Mouse (Mus musculus) thymus, postnatal 14 days (tissue): ENCODE measurements around the gene Best3.

ENCODE experiments used
- DNase-seq: peaks from one replicate; pipeline ENCODE4 v3.0.0; 2021

The Best3 gene

DNA sequence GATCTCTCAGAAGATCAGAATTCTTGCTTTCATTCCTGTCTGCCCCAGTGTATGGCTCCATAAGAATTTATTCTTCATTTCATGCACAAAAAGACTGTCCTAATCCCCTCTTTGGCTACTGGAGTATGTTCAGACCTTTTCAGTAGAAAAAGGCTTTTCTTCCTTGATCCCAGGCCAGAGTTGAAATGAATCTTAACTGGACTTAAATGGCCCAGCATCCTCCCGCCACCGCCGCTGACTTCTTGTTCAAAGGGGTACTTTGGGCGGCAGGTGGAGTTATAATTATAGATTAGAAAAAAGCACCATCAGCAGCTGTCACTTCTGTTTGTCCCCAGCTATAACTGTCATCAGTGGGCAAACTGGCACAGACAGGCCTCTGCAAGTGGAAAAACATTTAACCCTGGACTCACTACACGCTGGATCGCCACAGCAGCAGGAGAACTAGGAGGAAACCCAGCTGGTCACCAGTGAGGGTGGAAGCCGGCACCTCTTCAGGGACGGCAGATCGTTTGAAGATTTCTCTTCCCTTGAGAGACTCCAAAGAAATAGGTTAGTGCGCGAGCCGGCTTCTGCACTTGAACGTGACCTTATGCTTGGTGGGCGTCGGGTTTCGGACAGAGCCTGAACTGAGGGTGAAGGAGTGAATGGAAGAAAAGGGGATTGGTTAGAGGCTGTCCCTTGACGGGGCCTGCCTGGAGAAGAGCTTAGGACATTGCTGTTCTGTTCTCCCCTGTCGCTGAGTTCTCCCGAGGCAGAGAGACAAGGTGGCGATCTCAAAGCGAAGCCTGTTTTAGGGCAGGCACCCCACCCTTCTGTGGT is at the start of gene Best3:
Best3 (plus strand) TSS at position 51 of the 819 bp plus-strand sequence.
- no peak for DNase-seq

DNA sequence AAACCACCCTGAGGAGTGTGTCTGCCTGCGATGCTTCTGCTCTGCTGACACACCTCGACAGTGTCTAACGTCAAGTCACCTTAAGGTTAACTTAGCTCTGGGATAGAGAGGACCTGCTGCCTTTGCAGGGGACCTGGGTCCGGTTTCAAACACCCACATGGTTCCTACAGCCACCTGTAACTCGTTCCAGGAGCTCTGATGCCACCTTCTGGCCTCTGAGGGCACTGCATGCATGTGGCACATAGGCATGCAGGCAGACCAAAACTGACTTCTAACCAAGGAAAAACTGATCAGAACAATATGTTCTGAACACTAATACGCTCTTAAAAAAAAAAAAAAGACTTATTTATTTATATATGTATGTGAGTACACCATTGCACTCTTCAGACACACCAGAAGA is 43.1 kb upstream of the Best3 start:
- peak; percentile 56 for DNase-seq

DNA sequence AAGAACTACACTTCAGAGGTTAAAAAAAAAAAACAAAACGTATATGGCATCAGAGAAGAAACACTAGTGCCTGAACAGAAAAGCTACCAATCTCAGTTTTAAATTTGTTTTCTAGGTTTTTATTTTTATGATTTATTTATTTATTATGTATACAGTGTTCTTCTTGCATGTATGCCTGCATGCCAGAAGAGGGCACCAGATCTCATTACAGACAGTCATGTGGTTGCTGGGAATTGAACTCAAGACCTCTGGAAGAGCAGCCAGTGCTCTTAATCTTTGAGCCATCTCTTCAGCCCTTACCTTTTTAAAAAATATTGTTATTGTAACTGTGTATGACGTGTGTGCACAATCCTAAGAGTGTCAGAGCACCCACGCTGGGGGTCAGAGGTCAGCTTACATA is 42.0 kb upstream of the Best3 start:
- no peak for DNase-seq

DNA sequence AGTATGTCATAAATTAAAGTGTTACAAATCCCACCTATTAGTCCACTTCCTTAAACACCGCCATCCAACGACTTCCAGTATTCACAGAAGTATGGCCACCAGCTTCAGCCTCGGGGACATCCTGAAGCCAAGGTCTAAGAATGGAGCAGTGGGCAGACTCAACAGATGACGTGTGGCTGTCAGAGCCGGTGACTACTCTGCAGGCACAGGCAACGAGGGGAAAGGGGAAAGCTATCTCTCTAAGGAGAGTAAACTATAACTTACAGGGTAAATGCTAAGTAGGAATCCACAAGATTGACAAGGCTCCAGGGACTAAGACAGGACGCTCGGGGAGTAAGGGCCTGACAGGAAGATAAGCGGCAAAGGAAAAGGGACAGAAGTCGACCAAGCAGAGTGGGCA is 41.2 kb upstream of the Best3 start:
- DNase-seq = no peak

DNA sequence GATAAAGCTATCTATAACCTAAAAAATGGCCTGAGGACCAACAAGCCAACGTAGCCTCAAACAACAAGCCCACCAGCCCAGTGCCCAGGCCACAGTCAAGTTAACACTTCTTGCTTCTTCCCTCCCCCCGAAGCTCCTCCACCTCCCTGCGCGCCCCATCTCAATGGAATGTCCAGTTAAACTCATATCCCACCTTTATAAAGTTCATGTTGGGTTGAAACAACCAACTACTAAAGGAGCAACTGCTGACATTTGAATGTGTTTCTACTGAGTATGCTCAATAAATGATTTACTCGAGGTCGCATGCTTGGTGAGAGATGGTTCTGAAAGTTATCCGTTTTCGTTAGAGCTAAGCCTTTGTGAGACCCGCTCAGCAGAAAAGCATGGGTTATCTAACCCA is 37.7 kb upstream of the Best3 start:
- DNase-seq = no peak

DNA sequence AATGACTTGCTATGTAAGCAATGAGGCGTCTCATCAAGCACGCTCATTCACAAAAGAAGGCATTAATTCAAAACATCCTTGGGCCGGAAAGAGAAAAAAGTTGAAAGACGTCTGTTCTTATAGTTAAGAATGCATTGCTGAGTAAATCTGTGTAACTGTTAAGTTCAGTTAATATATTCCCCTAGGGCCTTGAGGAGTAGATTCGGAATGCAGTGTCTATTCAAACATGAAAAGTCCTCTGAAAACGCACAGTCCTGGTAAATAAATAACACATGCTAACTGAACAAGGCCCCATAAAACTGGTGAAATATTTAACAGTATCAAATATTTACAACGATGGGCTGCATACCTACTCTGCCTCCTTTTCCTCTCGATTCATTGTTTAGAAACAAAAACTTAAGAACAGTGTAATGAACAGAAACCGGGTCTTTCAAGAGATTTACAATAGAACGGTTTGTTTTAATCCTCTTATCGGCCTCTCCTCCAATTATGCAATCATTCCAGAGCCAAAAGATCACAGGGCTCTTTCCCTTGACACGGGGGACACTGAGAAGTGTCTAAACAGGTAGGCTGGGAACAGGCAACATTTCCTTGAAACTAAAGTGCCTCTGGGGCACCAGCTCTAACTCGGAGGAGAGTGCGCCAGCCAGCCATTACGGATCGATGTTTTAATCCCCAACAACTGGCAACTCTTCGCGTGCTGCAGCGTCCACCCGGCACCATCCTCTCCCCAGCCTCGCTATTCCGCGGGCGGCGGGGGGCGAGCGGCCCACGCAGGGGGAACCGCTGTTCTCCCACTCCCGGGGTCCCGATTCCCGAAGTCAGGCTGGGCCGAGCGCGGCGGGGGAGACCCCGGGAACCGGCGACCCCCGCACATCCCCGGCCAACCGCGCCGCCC is 36.8 kb upstream of the Best3 start:
- peak; percentile 60 for DNase-seq

DNA sequence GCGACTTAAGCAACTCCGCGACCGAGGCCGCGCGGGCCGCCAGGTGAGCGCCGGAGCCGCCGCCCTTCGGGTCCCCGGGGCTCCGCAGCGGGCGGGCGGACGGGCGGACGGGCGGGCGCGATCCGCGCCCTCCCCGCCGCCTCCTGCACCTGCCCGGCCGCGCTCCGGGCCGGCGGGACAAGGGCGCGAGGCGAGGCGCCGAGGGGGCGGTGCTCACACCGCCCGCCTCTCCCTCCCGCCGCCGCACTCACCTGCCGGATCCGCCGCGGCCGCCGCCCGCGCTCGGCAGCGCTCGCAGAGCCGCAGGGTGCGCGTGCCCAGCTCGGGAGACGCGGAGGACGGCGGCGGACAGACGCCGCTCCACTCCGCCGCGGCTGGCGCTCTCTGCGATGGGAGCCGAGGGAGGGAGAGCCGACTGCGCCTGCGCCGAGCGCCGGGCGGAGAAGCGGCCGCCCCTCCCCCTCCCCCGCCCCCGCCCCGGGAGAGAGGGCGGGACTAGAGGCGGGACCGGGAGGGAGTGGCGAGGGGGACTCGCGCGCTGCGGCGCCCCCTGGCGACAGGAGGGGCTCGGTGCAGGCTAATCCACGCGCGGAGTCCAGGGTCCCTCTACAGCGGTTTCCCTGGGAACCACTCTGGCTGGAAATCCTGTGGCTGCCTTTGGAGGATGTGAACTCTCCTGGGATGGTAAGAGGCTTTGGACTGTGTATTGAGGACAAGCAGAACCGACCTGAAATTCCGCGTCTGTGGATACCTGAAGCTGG is 35.9 kb upstream of the Best3 start, which contains the start of gene Rab3ip:
Rab3ip (minus strand) TSS at position 761 of the 761 bp plus-strand sequence.
- peak; percentile 94 for DNase-seq

DNA sequence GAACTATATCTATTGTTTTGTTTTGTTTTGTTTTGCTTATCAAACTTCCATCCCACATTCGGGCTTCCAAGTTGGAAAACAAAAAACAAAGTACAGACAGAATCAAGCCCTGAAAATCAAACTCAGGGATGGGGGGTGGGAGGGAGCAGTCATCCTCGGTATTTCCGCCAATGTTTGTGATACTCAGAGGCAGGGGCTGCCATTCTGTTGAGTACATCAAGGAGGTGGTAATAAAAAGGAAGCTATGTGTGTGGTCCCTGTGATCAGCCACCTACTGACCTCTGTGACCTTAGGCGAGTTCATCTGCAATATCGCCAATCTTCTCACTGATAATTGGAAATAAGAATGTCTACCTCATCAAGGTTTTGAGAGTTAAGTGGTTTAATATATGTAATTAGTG is 35.2 kb upstream of the Best3 start:
- no peak for DNase-seq

DNA sequence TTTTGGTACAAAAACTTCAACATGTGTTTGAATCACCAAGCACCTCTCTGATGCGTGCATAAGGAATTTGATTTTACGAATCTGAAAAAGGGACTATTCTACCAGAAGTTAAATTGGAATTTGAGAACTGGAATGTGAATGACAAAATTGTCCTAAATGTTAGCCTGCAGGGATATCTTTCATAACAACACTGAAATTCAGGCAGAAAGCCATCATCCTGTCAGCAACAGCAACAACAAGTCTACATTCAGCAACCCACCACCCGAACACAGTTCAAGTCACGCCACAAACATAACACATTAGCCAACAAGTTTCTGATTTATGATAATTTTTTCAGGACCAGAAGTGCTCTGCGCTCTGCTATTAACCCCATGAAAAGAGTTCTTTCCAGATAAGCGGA is 30.9 kb upstream of the Best3 start:
- DNase-seq = no peak

DNA sequence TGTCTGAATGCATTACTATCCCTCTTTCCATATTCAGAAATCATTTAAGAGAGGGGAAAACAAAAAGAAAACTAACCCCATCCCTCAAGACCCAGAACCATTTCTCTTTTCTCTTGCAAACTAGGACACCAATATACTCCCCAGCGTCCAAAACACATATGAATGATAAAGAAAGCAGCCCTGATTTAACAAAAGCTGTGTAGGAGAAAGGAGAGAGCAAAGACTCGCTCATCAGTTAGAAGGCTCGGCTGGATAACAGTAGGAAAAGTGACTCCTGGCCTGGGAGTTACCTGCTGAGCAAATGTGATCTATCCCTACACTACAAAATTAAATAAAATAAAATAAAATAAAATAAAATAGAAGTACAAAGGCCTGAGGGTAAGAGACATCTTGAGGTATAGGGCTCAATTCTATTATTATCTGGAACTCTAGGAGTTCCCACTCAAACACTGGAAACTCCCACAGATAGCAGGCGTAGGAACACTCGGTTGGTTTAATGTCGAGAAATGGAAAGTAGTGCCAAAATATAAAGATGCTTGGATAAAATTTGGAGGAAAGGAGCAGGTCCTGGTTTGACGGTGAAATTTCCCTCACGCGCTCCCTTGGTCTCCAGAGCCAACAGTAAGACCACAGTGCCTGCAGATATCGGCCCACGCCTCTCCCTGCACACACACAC is 29.5 kb upstream of the Best3 start:
- DNase-seq = no peak

DNA sequence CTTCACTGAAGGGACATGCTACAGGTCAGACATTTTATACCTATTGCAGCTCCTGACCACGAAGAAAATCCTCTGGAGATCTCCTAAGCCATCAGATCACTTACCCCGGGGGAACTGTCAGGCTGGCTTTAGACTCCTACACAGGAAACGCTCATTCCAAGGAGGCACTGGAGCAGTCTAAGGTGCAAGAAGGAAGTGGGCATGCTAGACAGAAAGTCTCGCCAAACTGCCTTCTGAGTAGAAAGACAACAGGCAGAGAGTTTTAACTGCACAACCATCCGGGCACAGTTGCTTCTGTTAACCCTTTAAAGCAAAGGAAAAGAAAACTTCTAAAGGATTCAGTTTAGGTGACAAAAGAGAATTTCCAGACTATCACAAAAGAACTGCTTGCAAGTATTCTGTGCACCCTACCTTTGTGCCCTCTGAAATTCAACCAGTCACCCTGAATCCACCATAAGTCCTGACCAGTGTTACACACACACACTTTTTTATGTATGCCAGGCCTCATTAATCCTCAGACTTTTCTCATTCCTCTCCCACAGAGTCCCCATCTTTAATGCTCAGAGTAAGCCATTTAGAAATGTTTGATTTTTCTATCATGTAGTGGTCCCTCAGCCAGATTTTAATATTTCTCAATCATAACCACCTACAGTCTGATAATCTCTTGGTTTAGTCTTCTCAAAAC is 28.1 kb upstream of the Best3 start:
- DNase-seq = no peak

DNA sequence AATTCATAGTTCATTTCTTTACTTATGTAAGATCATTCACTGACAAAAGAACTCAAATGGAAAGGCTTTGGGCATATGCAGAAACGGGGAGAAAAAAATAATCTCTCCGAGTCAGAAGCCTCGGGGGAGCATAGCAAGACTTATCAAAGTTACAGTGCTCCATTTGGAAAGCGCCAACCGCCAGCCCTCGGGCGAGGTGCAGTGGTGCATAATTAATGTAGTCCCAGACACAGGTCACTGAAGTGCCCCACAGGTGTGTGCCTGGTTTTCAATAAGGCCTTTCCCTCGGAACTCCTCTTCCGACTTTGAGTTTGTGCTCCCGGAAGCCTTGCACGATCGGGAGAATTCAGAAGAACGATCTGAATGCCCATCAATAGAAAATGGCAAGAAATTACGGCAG is 24.0 kb upstream of the Best3 start:
- no peak for DNase-seq

DNA sequence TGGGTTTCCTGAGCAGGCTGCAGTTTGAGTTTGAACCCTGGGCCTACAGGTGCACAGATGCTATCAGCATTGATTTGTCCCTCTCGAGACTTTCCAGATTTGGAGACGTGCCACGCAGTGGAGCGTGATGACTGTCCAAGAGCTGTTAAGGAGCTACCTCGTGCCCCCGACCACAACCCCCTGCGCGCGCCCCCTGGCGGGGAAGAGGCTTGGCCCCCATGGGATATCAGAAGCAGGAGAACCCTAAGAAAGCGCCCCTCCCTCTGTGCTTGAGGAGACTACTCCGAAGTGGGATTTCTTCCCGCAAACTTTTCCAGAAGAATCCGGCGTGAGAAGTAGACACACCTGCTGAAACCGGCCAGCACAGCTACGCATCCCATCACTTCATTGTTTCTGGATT is 23.3 kb upstream of the Best3 start:
- DNase-seq = peak; percentile 67

DNA sequence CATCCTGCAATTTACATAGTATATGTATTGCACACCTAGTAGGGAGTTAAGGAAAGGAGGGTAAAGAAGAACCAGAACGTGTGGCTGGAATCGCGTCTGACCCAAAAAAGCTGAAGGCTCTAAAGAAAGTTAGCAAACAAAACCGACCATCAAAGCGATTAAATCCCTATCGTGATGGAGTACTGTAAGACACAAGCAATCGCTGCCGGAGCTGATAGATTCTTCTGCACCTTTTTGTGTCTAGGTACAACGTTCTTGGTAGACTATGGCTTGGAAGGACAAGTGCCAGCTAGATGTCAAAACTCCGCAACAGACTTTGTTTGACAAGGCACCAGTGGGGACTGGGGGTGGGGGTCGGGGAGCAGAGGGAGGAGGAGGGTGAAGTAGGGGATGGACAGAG is 22.0 kb upstream of the Best3 start:
- no peak for DNase-seq

DNA sequence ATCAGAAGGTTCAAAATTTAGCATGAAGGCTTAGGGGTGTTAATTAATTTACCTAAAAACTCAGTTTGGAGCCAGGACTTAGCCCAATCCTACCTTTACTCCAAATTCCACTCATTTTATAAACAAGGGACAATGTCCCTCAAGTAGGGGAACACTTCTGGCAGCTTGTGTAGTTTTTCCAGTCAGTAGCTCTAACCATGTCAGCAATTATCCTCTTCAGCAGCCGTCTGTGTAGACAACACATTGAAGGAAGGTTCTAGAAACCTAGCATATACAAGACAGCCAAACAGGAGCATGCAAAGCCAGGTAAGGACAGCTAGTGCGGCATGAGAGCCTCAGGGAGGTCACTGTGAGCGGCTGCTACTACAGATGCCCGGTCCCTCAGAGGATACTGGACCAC is 21.5 kb upstream of the Best3 start:
- no peak for DNase-seq

DNA sequence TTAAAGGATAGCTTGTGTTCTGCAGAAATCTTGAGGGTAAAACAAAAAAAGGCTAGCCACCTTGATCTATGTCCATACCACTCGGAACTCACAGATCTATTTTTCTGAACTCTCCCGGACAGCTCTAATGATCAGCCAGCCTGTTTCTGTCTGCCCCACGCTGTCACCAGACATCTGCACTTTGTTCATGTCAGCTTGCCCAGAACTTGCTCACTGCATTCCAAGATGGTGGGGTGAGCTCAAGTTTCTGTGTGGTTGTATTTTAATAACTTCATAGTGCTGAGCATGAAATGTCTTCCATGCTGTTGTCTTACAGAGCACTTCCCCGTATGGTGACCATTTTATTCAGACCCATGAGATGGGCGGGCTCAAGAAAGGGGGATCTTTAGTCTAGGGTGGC is 20.8 kb upstream of the Best3 start:
- DNase-seq = no peak

DNA sequence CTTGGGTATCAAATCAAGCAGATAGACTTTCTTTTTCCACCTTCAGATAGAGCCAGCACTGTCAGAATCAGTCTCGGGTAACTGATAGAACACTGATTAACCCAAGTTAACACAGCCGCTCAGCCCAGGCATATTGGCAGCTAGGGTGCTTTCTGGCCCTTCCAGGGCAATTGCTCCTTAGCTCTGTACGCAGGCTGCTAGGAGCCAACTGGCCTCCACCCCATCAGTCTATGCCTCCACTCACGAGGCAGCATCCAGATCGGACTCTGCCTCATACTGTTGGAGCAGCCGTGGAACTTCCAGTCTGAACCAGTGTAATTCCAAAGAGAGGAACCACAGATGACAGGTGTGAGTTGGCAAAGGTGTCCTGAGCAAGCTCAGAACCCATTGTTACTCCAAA is 20.0 kb upstream of the Best3 start:
- DNase-seq = no peak

DNA sequence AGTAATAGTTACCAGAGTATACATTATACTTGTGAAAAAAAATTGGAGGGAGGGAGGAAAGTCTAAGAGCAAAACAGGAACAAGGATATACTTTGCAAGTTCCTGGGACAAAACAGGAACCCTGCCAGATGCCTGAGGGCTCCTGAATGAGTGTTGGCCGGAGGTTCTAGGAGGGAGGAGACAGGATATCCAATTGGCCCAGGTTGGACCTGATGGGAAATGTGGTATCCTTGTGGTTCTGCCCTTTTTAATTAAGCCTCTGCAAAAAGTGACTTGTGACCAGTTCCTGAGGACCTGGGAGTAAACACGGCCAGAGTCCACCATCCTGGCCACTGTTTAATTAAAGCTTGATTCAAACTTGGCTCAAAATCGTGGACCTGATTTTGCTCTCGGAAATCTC is 17.4 kb upstream of the Best3 start:
- DNase-seq = no peak

DNA sequence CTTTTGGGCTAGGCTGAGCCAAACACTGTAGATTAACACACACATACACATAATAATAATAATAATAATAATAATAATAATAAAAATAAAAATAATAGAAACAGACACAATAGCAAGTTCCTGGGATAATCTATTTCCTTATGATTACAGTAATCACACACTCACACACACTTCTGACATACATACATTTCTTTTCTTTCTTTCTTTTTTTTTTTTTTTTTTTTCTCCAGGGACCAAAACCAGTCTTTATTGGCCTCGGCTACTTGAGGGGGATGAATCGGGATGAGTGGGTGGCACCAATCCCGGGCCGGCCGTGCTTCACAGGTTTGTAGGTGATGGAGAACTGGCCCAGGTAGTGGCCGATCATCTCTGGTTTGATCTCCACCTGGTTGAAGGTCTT is 13.6 kb upstream of the Best3 start, which contains the start of gene Gm10271:
Gm10271 (minus strand) TSS at position 101 of the 400 bp plus-strand sequence.
- no peak for DNase-seq

DNA sequence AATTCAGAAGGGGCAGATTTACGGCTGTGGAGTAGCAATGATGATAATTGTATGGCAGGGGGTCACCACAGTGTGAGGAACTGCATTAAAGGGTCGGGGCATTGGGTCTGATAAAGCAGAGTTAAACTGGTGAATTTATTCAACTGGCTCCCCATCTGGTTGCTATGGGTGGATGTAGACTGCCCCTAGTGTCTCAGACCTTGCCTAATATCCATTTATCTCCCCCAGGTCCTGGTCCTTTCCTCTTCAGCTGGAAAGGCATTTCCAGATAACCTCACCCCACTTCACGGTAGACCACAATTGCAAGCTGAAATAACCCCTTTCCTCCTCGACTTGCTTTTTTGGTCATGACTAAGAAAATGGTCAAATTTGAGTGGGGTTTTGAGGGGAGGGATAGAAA is 8.7 kb upstream of the Best3 start:
- DNase-seq = no peak

DNA sequence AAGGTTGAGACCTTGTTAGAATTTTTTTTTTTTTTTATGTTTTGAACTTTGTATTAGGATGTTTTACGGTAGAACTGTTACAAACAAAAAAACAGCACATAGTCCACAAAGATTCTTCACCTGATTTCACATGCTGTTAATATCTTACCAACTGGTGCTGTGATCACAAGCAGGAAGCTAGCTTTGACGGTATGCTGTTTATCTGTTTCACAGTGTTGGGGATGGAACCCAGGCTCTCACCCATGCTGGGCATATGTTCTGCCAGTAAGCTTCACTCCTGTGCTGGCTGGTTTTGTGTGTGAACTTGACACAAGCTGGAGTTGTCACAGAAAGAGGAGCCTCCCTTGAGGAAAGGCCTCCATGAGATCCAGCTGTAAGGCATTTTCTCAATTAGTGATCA is 8.3 kb upstream of the Best3 start:
- no peak for DNase-seq

DNA sequence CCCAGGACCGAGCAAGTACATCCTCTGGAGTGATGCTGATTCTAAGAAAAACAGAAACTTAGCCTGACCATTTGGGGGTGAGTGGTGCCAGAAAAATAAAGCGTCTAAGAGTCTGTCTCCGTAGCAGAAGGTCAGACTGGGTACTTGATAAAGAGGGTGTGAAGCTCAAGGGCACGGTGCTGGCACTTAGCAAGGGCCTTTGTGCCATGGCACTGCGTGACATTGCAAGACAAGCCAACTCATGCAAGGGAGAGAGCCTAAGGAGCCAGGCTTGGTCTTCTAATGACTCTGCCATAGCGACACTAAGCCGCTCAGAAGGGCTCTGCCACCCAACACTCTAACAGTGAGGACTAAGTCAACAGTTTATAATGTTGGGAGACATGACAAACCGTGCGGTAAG is 7.3 kb upstream of the Best3 start:
- DNase-seq = no peak
